Mouse (Mus musculus) brain, embryonic 14.5 days (tissue): Measurements from ENCODE around the gene Ccdc152. TPM values are rescaled to one million over a fixed set of nuclear protein-coding genes. Genes with fewer than 3 reads are reported as not detected.

ENCODE experiments used
- DNase-seq: peaks from one replicate; pipeline ENCODE4 v3.0.0-alpha.2; 2011; ENCODE audit warnings: low read depth
- CTCF ChIP-seq: fragments of 200-500 bp; IDR thresholded peaks from 2 replicates; pipeline ENCODE4 v1.5.1; 2012; ENCODE audit warnings: inconsistent platforms, mild to moderate bottlenecking, moderate library complexity, borderline replicate concordance; ENCODE audit not compliant: insufficient read depth, insufficient read length; ENCODE audit errors: extremely low read depth
- POLR2A ChIP-seq: fragments of 200-500 bp; IDR thresholded peaks from 2 replicates; pipeline ENCODE4 v1.6.1; 2012; ENCODE audit warnings: mild to moderate bottlenecking, inconsistent platforms, borderline replicate concordance; ENCODE audit not compliant: poor library complexity, insufficient read depth, insufficient read length, severe bottlenecking; ENCODE audit errors: extremely low read depth
- polyA plus RNA-seq: library from polyadenylated mRNA; depleted of rRNA; stranded (reverse); fragments of >200 nt; gene quantifications from 2 replicates; pipeline ENCODE4 v1.2.3, GENCODE M21; 2012; rRNA removed

The Ccdc152 gene
- polyA plus RNA-seq, result 0.38 and 1.2 TPM in 2 replicates

- no peak for DNase-seq
- TF ChIP-seq POLR2A (no peak), CTCF (no peak)
Observed at GRCm38 (mm10) chr15:3303426-3303825, at the start of gene Ccdc152. Gene Ccdc152, minus strand, starts transcription at chr15:3303526.

GRCm38 (mm10) chr15:3349306-3350064, 46.2 kb upstream of the Ccdc152 start:
- no peak for TF ChIP-seq POLR2A
- TF ChIP-seq CTCF, result no peak
- peak; percentile 19 for DNase-seq

DNA sequence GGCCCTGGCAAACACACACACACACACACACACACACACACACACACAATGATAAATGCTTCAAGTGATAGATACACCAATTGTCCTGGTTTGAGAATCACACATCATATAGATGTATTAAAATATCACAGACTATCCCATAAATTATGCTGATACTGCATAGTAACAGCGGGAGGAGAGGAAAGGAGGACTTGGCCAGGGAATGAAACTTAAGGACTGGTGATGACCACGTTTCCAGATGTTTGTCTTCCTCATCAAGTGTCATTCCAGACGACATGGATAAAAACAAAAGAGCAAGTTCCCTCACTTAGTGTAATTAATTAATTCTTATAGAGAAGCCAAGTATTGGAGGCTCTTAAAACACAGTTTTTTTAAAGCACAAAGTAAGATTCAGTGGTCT, 43.4 kb upstream of the Ccdc152 start:
- TF ChIP-seq CTCF (no peak), POLR2A (no peak)
- no peak for DNase-seq

DNA sequence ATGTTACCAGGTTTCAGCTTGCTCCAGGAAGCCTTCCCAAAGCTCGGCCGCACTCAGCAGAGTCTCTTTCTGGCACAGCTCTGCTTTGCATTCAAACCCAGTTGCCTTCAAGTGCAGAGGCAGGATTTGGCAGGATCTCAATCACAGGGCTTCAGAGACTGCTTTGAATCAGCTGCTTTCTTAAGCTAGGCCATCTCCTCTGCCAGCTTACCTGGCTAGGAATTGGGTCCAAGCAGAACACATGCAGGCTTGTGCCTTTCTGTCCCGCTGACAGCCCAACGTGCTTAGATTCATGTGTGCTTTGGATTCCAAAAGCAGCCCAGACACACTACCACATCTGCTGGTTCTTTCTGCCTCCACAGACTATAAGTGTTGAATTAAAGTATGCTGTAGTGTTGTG, 41.2 kb upstream of the Ccdc152 start:
- no peak for TF ChIP-seq CTCF
- no peak for TF ChIP-seq POLR2A
- DNase-seq, result peak; percentile 58

DNA sequence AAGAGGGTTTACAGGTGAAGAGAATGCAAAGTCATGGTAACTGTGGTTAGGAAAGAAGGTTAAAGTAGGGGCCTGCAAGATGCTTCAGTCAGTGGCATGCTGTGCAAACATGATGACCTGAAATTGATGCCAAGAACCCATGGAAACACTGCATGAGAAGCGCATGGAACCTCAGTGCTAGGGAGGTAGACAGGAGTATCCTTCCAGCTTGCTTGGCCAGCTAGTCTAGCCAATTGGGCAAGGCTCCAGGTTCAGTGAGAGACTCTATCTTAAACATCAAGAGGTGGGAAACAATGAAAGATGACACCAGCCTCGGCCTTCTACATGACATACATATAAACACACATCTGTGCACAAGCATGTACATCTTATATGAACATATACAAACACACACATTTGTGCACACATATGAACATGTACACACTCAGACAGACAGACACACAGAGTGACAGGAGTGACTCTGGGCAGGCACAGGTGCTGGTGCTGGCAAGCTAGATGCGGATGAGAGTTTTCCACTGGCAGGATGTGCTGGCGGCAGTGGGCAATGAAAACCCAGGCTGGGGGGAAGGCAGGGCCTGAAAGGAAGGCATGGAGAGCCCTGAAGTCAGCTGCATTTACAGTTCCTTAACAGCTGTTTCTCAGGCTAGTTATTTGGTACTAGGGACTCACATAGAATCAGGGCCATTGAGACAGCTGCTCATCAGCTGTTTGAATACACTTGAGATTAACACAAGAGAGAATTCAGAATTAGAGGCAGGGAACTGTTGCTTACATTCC, 38.7 kb upstream of the Ccdc152 start:
- no peak for TF ChIP-seq CTCF
- TF ChIP-seq POLR2A, result no peak

DNA sequence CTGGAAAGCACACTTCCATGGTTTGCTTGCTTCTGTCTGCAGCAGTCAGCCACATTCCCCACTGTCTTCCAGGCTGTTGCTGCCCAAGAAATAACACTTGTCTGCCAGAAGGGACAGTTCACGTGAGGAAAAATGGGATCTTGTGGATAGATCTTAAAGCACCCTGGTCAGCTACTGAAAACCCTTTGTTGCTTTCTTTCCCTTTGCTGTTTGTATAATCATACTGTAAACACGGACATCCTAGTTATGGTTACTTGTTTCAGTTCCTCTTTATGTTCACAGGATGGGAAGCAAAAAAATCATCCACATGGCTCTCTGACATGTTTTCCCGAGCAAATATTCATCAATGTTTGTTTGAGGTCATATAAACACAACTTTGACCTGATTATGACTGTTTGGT, 36.5 kb upstream of the Ccdc152 start:
- no peak for DNase-seq
- TF ChIP-seq CTCF (no peak), POLR2A (no peak)

More for the DNA sequence above, 38.7 kb upstream of the Ccdc152 start:
- DNase-seq, result peak; percentile 3

GRCm38 (mm10) chr15:3332517-3332916, 29.2 kb upstream of the Ccdc152 start:
- DNase-seq, result no peak
- TF ChIP-seq CTCF (no peak), POLR2A (no peak)

DNA sequence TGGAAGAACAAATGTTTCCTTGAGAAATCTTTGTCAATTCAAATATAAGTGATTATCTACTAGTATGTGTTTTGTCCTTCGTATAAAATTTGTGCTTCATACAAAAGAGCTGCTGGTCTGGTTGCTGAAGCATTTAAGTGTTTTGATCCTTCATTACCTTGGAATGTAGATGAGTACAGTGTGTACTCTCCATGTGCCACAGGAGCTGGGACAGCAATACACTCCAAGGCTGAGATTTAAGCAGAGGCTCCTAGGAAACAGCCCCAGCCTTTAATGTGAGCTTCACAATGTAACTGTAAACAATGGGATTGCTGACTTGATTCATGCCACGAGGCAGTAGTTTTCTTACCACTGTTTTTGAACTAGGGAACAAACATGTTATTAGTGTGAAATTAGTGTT, 28.5 kb upstream of the Ccdc152 start:
- TF ChIP-seq POLR2A (no peak), CTCF (no peak)

DNA sequence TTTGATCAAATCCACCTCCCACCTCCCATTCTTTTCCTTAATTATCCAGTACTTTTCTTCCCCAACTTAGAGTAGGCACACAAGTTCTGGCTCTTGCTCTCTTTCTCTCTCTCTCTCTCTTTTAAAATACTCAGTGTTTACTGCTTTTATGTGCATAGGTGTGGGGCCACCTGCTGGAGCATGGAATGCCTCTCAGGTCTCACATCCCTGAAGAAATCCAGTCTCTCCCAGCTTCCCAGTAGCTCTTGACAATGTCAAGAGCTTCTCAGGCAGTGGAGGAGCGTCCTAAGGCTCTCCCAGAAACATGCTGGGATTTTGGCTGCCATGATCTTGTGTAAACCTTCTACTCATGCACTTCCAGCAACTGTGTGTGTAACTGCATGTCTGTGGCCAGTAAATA, 27.0 kb upstream of the Ccdc152 start:
- no peak for DNase-seq
- TF ChIP-seq CTCF (no peak), POLR2A (no peak)

More for the DNA sequence above, 28.5 kb upstream of the Ccdc152 start:
- DNase-seq, result no peak

DNA sequence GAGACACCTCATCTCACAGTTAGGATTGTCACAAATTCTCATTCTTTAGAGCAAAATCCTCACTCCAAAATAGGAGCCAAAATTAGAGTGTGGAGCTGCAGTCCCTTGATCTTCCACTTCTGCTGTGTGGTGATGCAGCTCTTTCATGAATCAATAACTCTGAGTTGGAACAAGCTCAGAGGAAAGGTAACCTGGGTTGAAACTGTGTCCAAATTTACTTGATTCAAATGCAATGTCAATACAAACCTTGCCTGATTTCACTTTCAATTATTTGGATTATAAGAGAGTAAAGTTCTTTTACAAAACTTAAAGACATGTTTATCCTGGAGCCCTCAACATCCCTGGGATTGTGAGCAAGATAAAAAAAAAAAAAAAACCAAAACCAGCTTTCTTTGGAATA, 19.7 kb upstream of the Ccdc152 start:
- no peak for DNase-seq
- TF ChIP-seq POLR2A (no peak), CTCF (no peak)

DNA sequence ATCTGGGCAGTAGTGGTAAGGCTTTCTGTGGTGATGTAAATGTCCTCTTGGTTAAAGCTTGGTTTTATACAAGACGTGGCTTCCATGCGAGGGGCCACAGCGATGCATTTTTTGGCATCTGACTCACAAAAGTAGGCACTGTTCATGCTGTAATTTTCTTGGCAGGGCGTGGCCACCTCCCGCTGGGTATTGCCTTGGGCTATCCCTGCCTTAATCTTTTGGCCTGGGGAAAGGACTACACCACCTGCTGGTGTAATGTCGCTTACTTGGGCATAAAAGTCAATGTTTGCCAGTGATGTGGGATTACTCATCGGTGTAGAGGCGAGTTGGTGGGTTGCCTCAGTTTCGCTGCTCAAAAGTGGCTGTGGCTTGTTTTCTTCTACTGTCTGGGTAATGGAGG, 16.6 kb upstream of the Ccdc152 start:
- TF ChIP-seq POLR2A, result no peak
- TF ChIP-seq CTCF, result no peak
- no peak for DNase-seq

GRCm38 (mm10) chr15:3316617-3317016, 13.3 kb upstream of the Ccdc152 start:
- no peak for DNase-seq
- TF ChIP-seq POLR2A (no peak), CTCF (no peak)

GRCm38 (mm10) chr15:3312937-3313336, 9.6 kb upstream of the Ccdc152 start:
- TF ChIP-seq POLR2A, result no peak
- no peak for TF ChIP-seq CTCF
- DNase-seq, result peak; percentile 56
